ENCODE assay signal across 13 mouse cellular contexts in genomic region chr7:120861488-120862047, GRCm38 (mm10). TPM values are rescaled to one million over a fixed set of nuclear protein-coding genes. Genes with fewer than 3 reads are reported as not detected.
DNase-seq lines count a peak whose midpoint lies in the region; ATAC-seq and TF ChIP-seq lines count a peak whose summit lies in the region.
"Had no signal": no experiment of that assay in that cellular context is flagged by ENCODE, and none has a peak within 500 bp of the region (broad histone marks: within the 10 kb centered on the region; RNA-seq: fewer than 3 reads in every experiment).

No protein-coding gene starts in this region.

- intact Hi-C loops in left cerebral cortex, adult 2 months (cut with DNase I) = no loop called here

- H3K4me2 ChIP-seq in hindbrain, embryonic 16.5 days (ENCODE audit: low read length) = no peak overlapping the region
- H3K4me2 ChIP-seq in liver, embryonic 15.5 days = peak overlapping the region; percentile 63

- peak overlapping the region; percentile 66 for H3K27ac ChIP-seq in hindbrain, embryonic 10.5 days
- no peak overlapping the region for H3K27ac ChIP-seq in hindbrain, embryonic 16.5 days (ENCODE audit: low read depth, low read length)
- peak overlapping the region; percentile 96 for H3K27ac ChIP-seq in liver, embryonic 15.5 days (replicated peaks)
- no peak overlapping the region for H3K27ac ChIP-seq in left cerebral cortex, adult 2 months

- no peaks in the 10 kb centered on the region for H3K9me3 ChIP-seq in hindbrain, embryonic 10.5 days
- H3K9me3 ChIP-seq in hindbrain, embryonic 16.5 days (ENCODE audit: control insufficient read depth, low read length) = no peaks in the 10 kb centered on the region
- no peaks in the 10 kb centered on the region for H3K9me3 ChIP-seq in liver, embryonic 15.5 days (replicated peaks)

- TF ChIP-seq CTCF in left cerebral cortex, adult 2 months (IDR thresholded peaks at IDR 0.05) = no peak

- WGBS in hindbrain, embryonic 10.5 days = 28% methylated on average over 2 of the region's 2 CpGs
- 52% methylated on average over 2 of the region's 2 CpGs for WGBS in hindbrain, embryonic 16.5 days
- WGBS in liver, embryonic 15.5 days (ENCODE audit: insufficient replicate concordance) = 7% methylated on average over 2 of the region's 2 CpGs

- H3K4me1 ChIP-seq in hindbrain, embryonic 10.5 days (replicated peaks) = peaks cover 60% of the 10 kb centered on the region
- peaks cover 13% of the 10 kb centered on the region for H3K4me1 ChIP-seq in hindbrain, embryonic 16.5 days (ENCODE audit: control insufficient read depth, insufficient read depth, low read depth, low read length)
- peaks cover 89% of the 10 kb centered on the region for H3K4me1 ChIP-seq in liver, embryonic 15.5 days (replicated peaks)

- no peak overlapping the region for H3K4me3 ChIP-seq in hindbrain, embryonic 10.5 days
- no peak overlapping the region for H3K4me3 ChIP-seq in hindbrain, embryonic 16.5 days (ENCODE audit: low read length)
- peak overlapping the region; percentile 21 for H3K4me3 ChIP-seq in liver, embryonic 15.5 days (replicated peaks)
- no peak overlapping the region for H3K4me3 ChIP-seq in left cerebral cortex, adult 2 months

- DNase-seq in hindbrain, embryonic 10.5 days (ENCODE audit: low spot score) = no peak
- peak; percentile 73 for DNase-seq in c-Kit-negative CD71-positive TER-119-positive erythroid progenitor cells, embryonic 14.5 days (ENCODE audit: low read depth, low spot score)
- no peak for DNase-seq in right cerebral cortex, adult 18-20 months
- DNase-seq in left cerebral cortex, adult 2 months (ENCODE audit: extremely low spot score in 1 of 2, low spot score in 2 of 2) = no peak
- DNase-seq: heart, postnatal 10 days; kidney, adult 18-20 months; layer of hippocampus, postnatal 36 days had no signal

- no peaks in the 10 kb centered on the region for H3K27me3 ChIP-seq in hindbrain, embryonic 10.5 days (ENCODE audit: insufficient read depth, poor library complexity, severe bottlenecking)
- no peaks in the 10 kb centered on the region for H3K27me3 ChIP-seq in hindbrain, embryonic 16.5 days (replicated peaks; ENCODE audit: control insufficient read depth, insufficient read depth, low read length)
- H3K27me3 ChIP-seq in liver, embryonic 15.5 days = no peaks in the 10 kb centered on the region

- ATAC-seq in hindbrain, embryonic 16.5 days = no peak
- peak; percentile 74 for ATAC-seq in erythroblast, adult 5-6 weeks (replicated peaks; ENCODE audit: low FRiP score, poor library complexity, severe bottlenecking)
- peak; percentile 85 for ATAC-seq in liver, embryonic 15.5 days (ENCODE audit: insufficient read depth)
- ATAC-seq: forebrain, embryonic 16.5 days; lung, postnatal 0 days had no signal

- peaks cover 20% of the 10 kb centered on the region for H3K36me3 ChIP-seq in hindbrain, embryonic 10.5 days
- H3K36me3 ChIP-seq in hindbrain, embryonic 16.5 days (ENCODE audit: control insufficient read depth, insufficient read depth, low read length) = peaks cover 8% of the 10 kb centered on the region; the same call in 1 of the 2 replicates
- peaks cover 42% of the 10 kb centered on the region for H3K36me3 ChIP-seq in liver, embryonic 15.5 days (replicated peaks)

- no peak overlapping the region for H3K9ac ChIP-seq in hindbrain, embryonic 16.5 days (ENCODE audit: low read depth, low read length)
- H3K9ac ChIP-seq in liver, embryonic 15.5 days = peak overlapping the region; percentile 55

RNA-seq across cellular contexts. Expression of gene Eef2k, which starts 18.9 kb away (rescaled TPM):
- 26.9 and 30.1 TPM in 2 replicates for polyA plus RNA-seq in hindbrain, embryonic 10.5 days (2016; fragmentation: Nextera tagmentation; extraction: Ambion mirVana)
- polyA plus RNA-seq in hindbrain, embryonic 16.5 days (2015; fragmentation: Nextera tagmentation; extraction: Ambion mirVana) = 37.4 and 40.3 TPM in 2 replicates
- 12.3 and 24.0 TPM in 2 replicates for total RNA-seq in erythroblast, adult 5-6 weeks (2015; ENCODE audit: low replicate concordance)
- total RNA-seq in erythroblast, adult 5-6 weeks (2017; ENCODE audit: low replicate concordance) = 77.4 and 97.0 TPM in 2 replicates
- polyA plus RNA-seq in liver, embryonic 15.5 days (2015; fragmentation: Nextera tagmentation; extraction: Ambion mirVana) = 42.8 and 50.4 TPM in 2 replicates
- total RNA-seq in left cerebral cortex, adult 2 months (2021) = 10 to 100 TPM; 34.1 to 34.4 TPM

RNA-seq across cellular contexts. Expression of gene Gm5737, which starts 49.4 kb away (rescaled TPM):
- not detected in 2 replicates for polyA plus RNA-seq in hindbrain, embryonic 10.5 days (2016; fragmentation: Nextera tagmentation; extraction: Ambion mirVana)
- polyA plus RNA-seq in hindbrain, embryonic 16.5 days (2015; fragmentation: Nextera tagmentation; extraction: Ambion mirVana) = 0.11 and 0.16 TPM in 2 replicates
- not detected in 2 replicates for total RNA-seq in erythroblast, adult 5-6 weeks (2015; ENCODE audit: low replicate concordance)
- not detected in 2 replicates for total RNA-seq in erythroblast, adult 5-6 weeks (2017; ENCODE audit: low replicate concordance)
- polyA plus RNA-seq in liver, embryonic 15.5 days (2015; fragmentation: Nextera tagmentation; extraction: Ambion mirVana) = not detected in 2 replicates
- total RNA-seq in left cerebral cortex, adult 2 months (2021) = under 1 TPM in 1 of 2 experiments, not detected in 1; 0.27 TPM
- total RNA-seq: heart, postnatal 10 days; layer of hippocampus, postnatal 36 days; monocyte, adult 5-6 weeks had no signal
- polyA plus RNA-seq: forebrain, embryonic 16.5 days; lung, postnatal 0 days had no signal

RNA-seq across cellular contexts. Expression of gene Polr3e, which starts 56.0 kb away (rescaled TPM):
- 31.2 and 41.0 TPM in 2 replicates for polyA plus RNA-seq in hindbrain, embryonic 10.5 days (2016; fragmentation: Nextera tagmentation; extraction: Ambion mirVana)
- 24.0 and 27.2 TPM in 2 replicates for polyA plus RNA-seq in hindbrain, embryonic 16.5 days (2015; fragmentation: Nextera tagmentation; extraction: Ambion mirVana)
- total RNA-seq in erythroblast, adult 5-6 weeks (2015; ENCODE audit: low replicate concordance) = 3.1 and 3.3 TPM in 2 replicates
- total RNA-seq in erythroblast, adult 5-6 weeks (2017; ENCODE audit: low replicate concordance) = 1.5 and 6.2 TPM in 2 replicates
- polyA plus RNA-seq in liver, embryonic 15.5 days (2015; fragmentation: Nextera tagmentation; extraction: Ambion mirVana) = 12.8 and 13.4 TPM in 2 replicates
- total RNA-seq in left cerebral cortex, adult 2 months (2021) = 10 to 100 TPM; 26.4 to 27.8 TPM

Comparison
In these comparisons a context has a peak if more than half of its experiments do, and no peak if none do; other contexts are left out.
1. H3K27ac ChIP-seq: peak in hindbrain, embryonic 10.5 days (single experiment) and liver, embryonic 15.5 days (single experiment); none in hindbrain, embryonic 16.5 days (single experiment) and left cerebral cortex, adult 2 months (single experiment).